Mouse (Mus musculus): ENCODE measurements around the gene Tbc1d2b. TPM values are rescaled to one million over a fixed set of nuclear protein-coding genes. Genes with fewer than 3 reads are reported as not detected.

Tbc1d2b gene
- polyA plus RNA-seq, 1 experiment from 2014 or later, result 13.2 TPM

GRCm38 (mm10) chr9:90162926-90163748, 107.5 kb downstream of the Tbc1d2b start, which contains the start of gene Adamts7:
Gene Adamts7, plus strand, starts transcription at chr9:90163069.
- H3K9me3 ChIP-seq (ENCODE audit: control insufficient read depth, low read length), result no peaks in the 10 kb centered on the region
- peak within 1 kb of the TSS; percentile 56 for H3K9ac ChIP-seq (ENCODE audit: low read depth, low read length)
- H3K27ac ChIP-seq (ENCODE audit: low read depth, low read length), result no peak within 1 kb of the TSS
- no peaks in the 10 kb centered on the region for H3K36me3 ChIP-seq (ENCODE audit: control insufficient read depth, insufficient read depth, low read length)
- ATAC-seq (replicated peaks; ENCODE audit: low FRiP score) (peak; percentile 42), DNase-seq (ENCODE audit: low spot score) (peak; percentile 74)
- peak within 1 kb of the TSS; percentile 60 for H3K4me3 ChIP-seq (ENCODE audit: low read depth, low read length)
- peaks cover 37% of the 10 kb centered on the region for H3K27me3 ChIP-seq (replicated peaks; ENCODE audit: control insufficient read depth, insufficient read depth, low read length)
- H3K4me1 ChIP-seq (replicated peaks; ENCODE audit: control insufficient read depth, insufficient read depth, low read length), result no peaks in the 10 kb centered on the region
- peak within 1 kb of the TSS; percentile 96 for H3K4me2 ChIP-seq
- under 1% methylated on average over 59 of the region's 60 CpGs for WGBS

GRCm38 (mm10) chr9:90162243-90162925, 108.2 kb downstream of the Tbc1d2b start:
- Histone ChIP-seq H3K4me1 (replicated peaks; ENCODE audit: control insufficient read depth, insufficient read depth, low read length) (no peaks in the 10 kb centered on the region), H3K4me3 (ENCODE audit: low read depth, low read length) (peak overlapping the region; percentile 60), H3K9ac (ENCODE audit: low read depth, low read length) (no peak overlapping the region), H3K27me3 (replicated peaks; ENCODE audit: control insufficient read depth, insufficient read depth, low read length) (peaks cover 37% of the 10 kb centered on the region), H3K9me3 (ENCODE audit: control insufficient read depth, low read length) (no peaks in the 10 kb centered on the region), H3K27ac (ENCODE audit: low read depth, low read length) (no peak overlapping the region), H3K4me2 (peak overlapping the region; percentile 96), H3K36me3 (ENCODE audit: control insufficient read depth, insufficient read depth, low read length) (no peaks in the 10 kb centered on the region)
- DNase-seq (ENCODE audit: low spot score) (peak; percentile 67), ATAC-seq (replicated peaks; ENCODE audit: low FRiP score) (peak; percentile 82)
- 11% methylated on average over 21 of the region's 29 CpGs for WGBS

Other genes with a start within 250 kb of the Tbc1d2b start
- gene Ctsh, start 216.7 kb downstream of the Tbc1d2b start, polyA plus RNA-seq (2014; fragmentation: Nextera tagmentation; extraction: Ambion mirVana), result 19.1 and 22.7 TPM in 2 replicates
- 284 and 303 TPM in 2 replicates for gene Morf4l1, start 156.0 kb downstream of the Tbc1d2b start, polyA plus RNA-seq (2014; fragmentation: Nextera tagmentation; extraction: Ambion mirVana)
- gene Adamts7, start 107.7 kb downstream of the Tbc1d2b start, polyA plus RNA-seq (2014; fragmentation: Nextera tagmentation; extraction: Ambion mirVana), result 3.2 and 3.6 TPM in 2 replicates